Mouse (Mus musculus) right cerebral cortex, adult 2 months (tissue): ENCODE measurements around the gene Mageb16.

Experiments
- DNase-seq, 2 experiments: peaks; one replicate each; pipeline ENCODE4 v3.0.0; 2021 to 2022; ENCODE audit warnings: low spot score in 2 of 2

The Mageb16 gene

DNA sequence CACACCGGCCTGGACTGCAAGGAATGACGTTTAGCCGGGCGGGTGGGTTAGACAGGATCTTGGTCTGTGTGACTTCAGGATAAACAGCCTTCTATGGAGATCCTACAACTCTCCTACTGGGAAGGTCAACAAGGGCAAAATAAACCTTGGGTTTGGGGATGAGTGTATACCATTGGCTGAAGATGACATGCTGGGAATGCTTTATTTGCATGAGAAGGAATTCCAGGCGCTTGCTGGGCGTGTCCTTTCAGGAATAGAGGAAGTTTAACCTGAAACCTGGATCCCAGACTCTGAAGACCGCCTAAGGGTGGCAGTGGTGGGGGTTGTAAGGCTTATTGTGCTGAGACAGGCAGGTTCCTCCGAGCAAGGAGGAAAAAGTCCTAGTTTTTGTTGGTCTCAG is at the start of gene Mageb16:
TSS of gene Mageb16 (minus strand) at position 25 of the 400 bp plus-strand sequence.
- DNase-seq = no peak

DNA sequence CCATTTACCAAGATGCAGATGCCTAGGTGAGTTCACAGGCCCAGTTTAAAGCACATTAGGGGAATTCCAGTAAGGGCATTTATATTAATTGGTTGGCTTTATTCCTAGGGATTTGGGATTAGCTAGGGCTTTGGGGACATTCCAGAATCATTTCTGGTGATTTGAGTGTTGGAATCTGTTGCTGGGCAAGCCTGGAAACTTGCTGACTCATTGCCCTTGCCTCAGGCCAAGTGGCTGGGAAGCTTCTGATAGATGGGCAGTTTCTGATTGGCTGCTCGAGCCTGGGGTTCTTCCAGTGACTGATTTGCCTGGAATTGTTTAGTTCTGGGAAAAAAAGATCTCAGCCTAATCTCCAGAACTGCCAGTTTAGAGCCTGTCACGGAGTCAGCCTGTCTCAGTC is 20.1 kb downstream of the Mageb16 start:
- DNase-seq = no peak

DNA sequence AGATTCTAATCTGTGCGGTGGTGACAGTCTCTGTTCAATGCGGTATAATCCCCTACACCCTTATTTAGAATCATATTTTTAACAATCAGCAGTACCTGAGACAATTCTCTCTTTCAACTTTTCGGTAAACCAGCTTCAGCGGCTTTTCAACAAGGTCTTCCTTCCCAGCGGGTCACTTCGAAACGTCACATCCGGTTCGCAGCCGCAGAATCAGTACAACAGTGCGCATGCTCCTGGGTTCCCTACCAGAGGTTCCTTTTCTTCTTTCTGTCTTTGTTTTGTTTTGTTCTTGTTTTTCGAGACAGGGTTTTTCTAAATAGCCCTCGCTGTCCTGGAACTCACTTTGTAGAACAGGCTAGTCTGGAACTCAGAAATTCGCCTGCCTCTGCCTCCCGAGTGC is 35.8 kb downstream of the Mageb16 start:
- no peak for DNase-seq

DNA sequence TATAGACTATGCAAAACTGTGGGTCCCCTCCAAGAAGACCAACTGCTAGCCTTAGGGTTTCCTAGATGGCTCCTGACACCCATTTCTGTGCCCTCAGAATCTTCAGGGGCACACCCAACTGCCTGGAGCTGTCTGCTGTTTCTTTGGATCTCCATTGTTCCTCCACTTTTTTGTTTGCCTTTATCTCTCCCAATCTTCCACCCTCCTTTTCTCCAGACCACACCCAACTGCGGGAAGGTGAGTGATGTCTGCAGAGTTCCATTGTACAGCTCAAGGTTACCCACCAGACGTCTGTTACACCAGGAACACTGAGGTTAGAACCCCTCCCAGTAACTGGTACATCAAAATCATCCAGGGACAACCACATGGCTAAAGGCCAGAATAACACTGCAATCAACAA is 64.8 kb downstream of the Mageb16 start:
- DNase-seq = no peak
